In the genomic region with DNA sequence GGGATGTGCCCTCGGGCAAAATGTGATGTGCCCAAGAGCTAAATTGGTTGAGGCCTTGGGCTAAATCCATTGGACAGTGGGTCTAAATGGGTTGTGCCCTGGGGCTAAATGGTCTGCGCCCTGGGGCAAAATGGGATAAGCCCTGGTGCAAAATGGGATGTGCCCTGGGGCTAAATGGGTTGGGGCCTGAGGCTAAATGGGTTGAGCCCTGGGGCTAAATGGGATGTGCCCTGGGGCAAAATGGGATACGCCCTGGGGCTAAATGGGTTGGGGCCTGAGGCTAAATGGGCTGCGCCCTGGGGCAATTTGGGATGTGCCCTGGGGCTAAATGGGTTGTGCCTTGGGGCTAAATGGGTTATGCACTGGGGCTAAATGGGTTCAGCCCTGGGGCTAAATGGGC, we compare ENCODE assay signal across 12 mouse cellular contexts. TPM values are rescaled to one million over a fixed set of nuclear protein-coding genes. Genes with fewer than 3 reads are reported as not detected.
DNase-seq lines count a peak whose midpoint lies in the region; ATAC-seq and TF ChIP-seq lines count a peak whose summit lies in the region.
"Had no signal": no experiment of that assay in that cellular context is flagged by ENCODE, and none has a peak within 500 bp of the region (broad histone marks: within the 10 kb centered on the region; RNA-seq: fewer than 3 reads in every experiment).

No protein-coding gene starts in this region.

- no peak overlapping the region for H3K9ac ChIP-seq in heart, adult 2 months (ENCODE audit: low read depth, low read length)
- H3K9ac ChIP-seq in limb, embryonic 15.5 days, result no peak overlapping the region
- H3K9ac ChIP-seq: heart, embryonic 15.5 days had no signal

- peak; percentile 79 for DNase-seq in heart, embryonic 10.5 days (ENCODE audit: low spot score)
- no peak for DNase-seq in heart, adult 2 months
- DNase-seq in right cerebral cortex, postnatal 14 days, result peak; percentile 17
- no peak for DNase-seq in right cerebral cortex, adult 2 months (ENCODE audit: low spot score in 2 of 2)
- DNase-seq in embryonic facial prominence, embryonic 10.5 days (ENCODE audit: low spot score), result peak; percentile 7
- no peak for DNase-seq in embryo, embryonic 9.5 days (ENCODE audit: extremely low spot score)
- DNase-seq in frontal cortex, adult 2 months (ENCODE audit: extremely low spot score in 1 of 2, low spot score in 1 of 2), result no peak
- DNase-seq: adrenal gland, postnatal 10 days had no signal

- H3K4me1 ChIP-seq in heart, embryonic 10.5 days, result no peaks in the 10 kb centered on the region
- no peaks in the 10 kb centered on the region for H3K4me1 ChIP-seq in heart, adult 2 months (ENCODE audit: control insufficient read depth, insufficient read depth, low read length)
- no peaks in the 10 kb centered on the region for H3K4me1 ChIP-seq in embryonic facial prominence, embryonic 10.5 days
- no peaks in the 10 kb centered on the region for H3K4me1 ChIP-seq in limb, embryonic 15.5 days
- H3K4me1 ChIP-seq: heart, embryonic 15.5 days had no signal

- WGBS in heart, embryonic 10.5 days, result 78% methylated on average over 4 of the region's 4 CpGs
- 96% methylated on average over 4 of the region's 4 CpGs for WGBS in heart, adult 2 months
- 89% methylated on average over 4 of the region's 4 CpGs for WGBS in embryonic facial prominence, embryonic 10.5 days
- 88% methylated on average over 4 of the region's 4 CpGs for WGBS in limb, embryonic 15.5 days

- H3K79me2 ChIP-seq in heart, adult 2 months (replicated peaks; ENCODE audit: control insufficient read depth, insufficient read depth, low read length), result no peaks in the 10 kb centered on the region

- intact Hi-C loops in heart, adult 2 months (cut with DNase I), result no loop called here

- peaks cover 18% of the 10 kb centered on the region for H3K9me3 ChIP-seq in heart, embryonic 10.5 days
- peaks cover 23% of the 10 kb centered on the region for H3K9me3 ChIP-seq in embryonic facial prominence, embryonic 10.5 days
- H3K9me3 ChIP-seq in limb, embryonic 15.5 days, result peaks cover 13% of the 10 kb centered on the region
- H3K9me3 ChIP-seq: heart, embryonic 15.5 days had no signal

- no peak overlapping the region for H3K4me3 ChIP-seq in heart, embryonic 10.5 days
- H3K4me3 ChIP-seq in heart, adult 2 months, result no peak overlapping the region
- H3K4me3 ChIP-seq in embryonic facial prominence, embryonic 10.5 days, result no peak overlapping the region
- no peak overlapping the region for H3K4me3 ChIP-seq in limb, embryonic 15.5 days
- H3K4me3 ChIP-seq: heart, embryonic 15.5 days had no signal

- TF ChIP-seq EP300 in heart, adult 2 months (IDR thresholded peaks at IDR 0.05; ENCODE audit: insufficient read depth, low read depth, low read length), result no peak

- TF ChIP-seq CTCF in heart, adult 2 months (IDR thresholded peaks at IDR 0.05), result no peak

- H3K36me3 ChIP-seq in heart, embryonic 10.5 days, result no peaks in the 10 kb centered on the region
- no peaks in the 10 kb centered on the region for H3K36me3 ChIP-seq in heart, adult 2 months (ENCODE audit: control insufficient read depth, insufficient read depth, low read length)
- H3K36me3 ChIP-seq in embryonic facial prominence, embryonic 10.5 days (replicated peaks), result no peaks in the 10 kb centered on the region
- H3K36me3 ChIP-seq in limb, embryonic 15.5 days, result no peaks in the 10 kb centered on the region
- H3K36me3 ChIP-seq: heart, embryonic 15.5 days had no signal

- H3K27ac ChIP-seq in heart, embryonic 10.5 days, result no peak overlapping the region
- H3K27ac ChIP-seq in heart, adult 2 months, result no peak overlapping the region
- no peak overlapping the region for H3K27ac ChIP-seq in embryonic facial prominence, embryonic 10.5 days (replicated peaks)
- H3K27ac ChIP-seq in limb, embryonic 15.5 days, result no peak overlapping the region
- H3K27ac ChIP-seq: heart, embryonic 15.5 days had no signal

- TF ChIP-seq POLR2A in heart, adult 2 months (IDR thresholded peaks at IDR 0.05; ENCODE audit: insufficient read depth, low read depth, low read length), result no peak

- no peaks in the 10 kb centered on the region for H3K27me3 ChIP-seq in heart, embryonic 10.5 days (ENCODE audit: insufficient read depth, poor library complexity, severe bottlenecking)
- H3K27me3 ChIP-seq in heart, adult 2 months (ENCODE audit: control insufficient read depth, insufficient read depth, low read length), result no peaks in the 10 kb centered on the region
- H3K27me3 ChIP-seq in embryonic facial prominence, embryonic 10.5 days (replicated peaks; ENCODE audit: low read depth, poor library complexity, severe bottlenecking), result no peaks in the 10 kb centered on the region
- no peaks in the 10 kb centered on the region for H3K27me3 ChIP-seq in limb, embryonic 15.5 days
- H3K27me3 ChIP-seq: heart, embryonic 15.5 days had no signal

- no peak overlapping the region for H3K4me2 ChIP-seq in limb, embryonic 15.5 days
- H3K4me2 ChIP-seq: heart, embryonic 15.5 days had no signal

- peak; percentile 58; the same call in 1 of the 2 replicates for ATAC-seq in limb, embryonic 15.5 days (ENCODE audit: insufficient number of reproducible peaks, low FRiP score, low TSS enrichment, low read depth)

RNA-seq across cellular contexts. Expression of a gene that starts 2.1 kb away (rescaled TPM):
- not detected in 2 replicates for polyA plus RNA-seq in heart, embryonic 10.5 days (2016; fragmentation: Nextera tagmentation; extraction: Ambion mirVana)
- total RNA-seq in heart, adult 2 months (2021), result not detected
- polyA plus RNA-seq in heart, adult 2 months (2012; rRNA removed), result not detected in 2 replicates
- not detected in 2 replicates for polyA plus RNA-seq in embryonic facial prominence, embryonic 10.5 days (2016; fragmentation: Nextera tagmentation; extraction: Ambion mirVana)
- not detected in 2 replicates for polyA plus RNA-seq in limb, embryonic 15.5 days (2015; fragmentation: Nextera tagmentation; extraction: Ambion mirVana)
- not detected in 2 replicates for polyA plus RNA-seq in frontal cortex, adult 2 months (2012; rRNA removed)
- total RNA-seq: adrenal gland, postnatal 10 days; left cerebral cortex, postnatal 36 days had no signal
- polyA plus RNA-seq: heart, embryonic 15.5 days; kidney, embryonic 14.5 days had no signal

RNA-seq across cellular contexts. Expression of a gene that starts 20.1 kb away (rescaled TPM):
- not detected in 2 replicates for polyA plus RNA-seq in heart, embryonic 10.5 days (2016; fragmentation: Nextera tagmentation; extraction: Ambion mirVana)
- total RNA-seq in heart, adult 2 months (2021), result not detected
- not detected in 2 replicates for polyA plus RNA-seq in heart, adult 2 months (2012; rRNA removed)
- not detected in 2 replicates for polyA plus RNA-seq in embryonic facial prominence, embryonic 10.5 days (2016; fragmentation: Nextera tagmentation; extraction: Ambion mirVana)
- polyA plus RNA-seq in limb, embryonic 15.5 days (2015; fragmentation: Nextera tagmentation; extraction: Ambion mirVana), result not detected in 2 replicates
- not detected in 2 replicates for polyA plus RNA-seq in frontal cortex, adult 2 months (2012; rRNA removed)
- total RNA-seq: left cerebral cortex, postnatal 36 days had no signal
- polyA plus RNA-seq: heart, embryonic 15.5 days; kidney, embryonic 14.5 days had no signal

Comparison
In these comparisons a context has a peak if more than half of its experiments do, and no peak if none do; other contexts are left out.
1. DNase-seq: peak in heart, embryonic 10.5 days (single experiment), right cerebral cortex, postnatal 14 days (single experiment) and embryonic facial prominence, embryonic 10.5 days (single experiment); none in heart, adult 2 months (0 of 2), right cerebral cortex, adult 2 months (0 of 2), embryo, embryonic 9.5 days (single experiment) and frontal cortex, adult 2 months (0 of 2).